Mouse (Mus musculus) adrenal gland, adult 2 months (tissue): Measurements from ENCODE around the gene Rnft2. TPM values are rescaled to one million over a fixed set of nuclear protein-coding genes. Genes with fewer than 3 reads are reported as not detected.

Source experiments
- DNase-seq: peaks from one replicate; pipeline ENCODE4 v3.0.0; 2021
- polyA plus RNA-seq: library from polyadenylated mRNA; depleted of rRNA; stranded (reverse); fragments of >200 nt; gene quantifications from 2 replicates; pipeline ENCODE4 v1.2.3, GENCODE M21; 2012
- total RNA-seq, 2 experiments: library from RNA; stranded (reverse); gene quantifications; 2 replicates each; pipeline ENCODE4 v1.2.3; 2021

Gene Rnft2
- total and polyA plus RNA-seq, 3 experiments = 3.7 to 9.2 (median 4.2) TPM

GRCm38 (mm10) chr5:118174310-118175009 is 70.5 kb downstream of the Rnft2 start:
- DNase-seq = no peak

GRCm38 (mm10) chr5:118172078-118172723 is 72.7 kb downstream of the Rnft2 start:
- DNase-seq = no peak

GRCm38 (mm10) chr5:118171665-118172064 is 73.3 kb downstream of the Rnft2 start:
- DNase-seq = no peak

- peak; percentile 19 for DNase-seq
These were observed 73.9 kb downstream of the Rnft2 start for GRCm38 (mm10) chr5:118170888-118171529.

- peak; percentile 31 for DNase-seq
These were observed 75.4 kb downstream of the Rnft2 start for GRCm38 (mm10) chr5:118169222-118170221.

- peak; percentile 14 for DNase-seq
These were observed 77.3 kb downstream of the Rnft2 start for GRCm38 (mm10) chr5:118167561-118167995.

GRCm38 (mm10) chr5:118165462-118165861 is 79.5 kb downstream of the Rnft2 start:
- DNase-seq = no peak

GRCm38 (mm10) chr5:118164581-118164980 is 80.3 kb downstream of the Rnft2 start, which contains the start of gene Hrk:
Hrk (plus strand) TSS chr5:118164648.
- DNase-seq = no peak

GRCm38 (mm10) chr5:118160691-118161090 is 84.2 kb downstream of the Rnft2 start:
- DNase-seq = no peak

- no peak for DNase-seq
These were observed 87.9 kb downstream of the Rnft2 start for GRCm38 (mm10) chr5:118156976-118157375.

- DNase-seq = no peak
These were observed 89.4 kb downstream of the Rnft2 start for GRCm38 (mm10) chr5:118155565-118155947.

- peak; percentile 87 for DNase-seq
These were observed 89.9 kb downstream of the Rnft2 start, which contains the start of gene Fbxw8 for GRCm38 (mm10) chr5:118154839-118155564. Fbxw8 (minus strand) TSS chr5:118155464.

GRCm38 (mm10) chr5:118149711-118150110 is 95.2 kb downstream of the Rnft2 start:
- DNase-seq = no peak

- no peak for DNase-seq
These were observed 97.7 kb downstream of the Rnft2 start for GRCm38 (mm10) chr5:118147264-118147663.

GRCm38 (mm10) chr5:118145999-118146679 is 98.8 kb downstream of the Rnft2 start:
- no peak for DNase-seq

GRCm38 (mm10) chr5:118145458-118145857 is 99.5 kb downstream of the Rnft2 start:
- DNase-seq = no peak

- DNase-seq = no peak
These were observed 100.1 kb downstream of the Rnft2 start for GRCm38 (mm10) chr5:118144770-118145169.

- no peak for DNase-seq
These were observed 100.6 kb downstream of the Rnft2 start for GRCm38 (mm10) chr5:118144327-118144726.

GRCm38 (mm10) chr5:118143211-118144026 is 101.5 kb downstream of the Rnft2 start:
- DNase-seq = no peak
